Mouse (Mus musculus): ENCODE data around the gene Slc45a3. TPM values are rescaled to one million over a fixed set of nuclear protein-coding genes. Genes with fewer than 3 reads are reported as not detected.

Slc45a3 gene
- total and polyA plus RNA-seq, 2 experiments from 2014 or later: 2.8 to 9.5 TPM

DNA sequence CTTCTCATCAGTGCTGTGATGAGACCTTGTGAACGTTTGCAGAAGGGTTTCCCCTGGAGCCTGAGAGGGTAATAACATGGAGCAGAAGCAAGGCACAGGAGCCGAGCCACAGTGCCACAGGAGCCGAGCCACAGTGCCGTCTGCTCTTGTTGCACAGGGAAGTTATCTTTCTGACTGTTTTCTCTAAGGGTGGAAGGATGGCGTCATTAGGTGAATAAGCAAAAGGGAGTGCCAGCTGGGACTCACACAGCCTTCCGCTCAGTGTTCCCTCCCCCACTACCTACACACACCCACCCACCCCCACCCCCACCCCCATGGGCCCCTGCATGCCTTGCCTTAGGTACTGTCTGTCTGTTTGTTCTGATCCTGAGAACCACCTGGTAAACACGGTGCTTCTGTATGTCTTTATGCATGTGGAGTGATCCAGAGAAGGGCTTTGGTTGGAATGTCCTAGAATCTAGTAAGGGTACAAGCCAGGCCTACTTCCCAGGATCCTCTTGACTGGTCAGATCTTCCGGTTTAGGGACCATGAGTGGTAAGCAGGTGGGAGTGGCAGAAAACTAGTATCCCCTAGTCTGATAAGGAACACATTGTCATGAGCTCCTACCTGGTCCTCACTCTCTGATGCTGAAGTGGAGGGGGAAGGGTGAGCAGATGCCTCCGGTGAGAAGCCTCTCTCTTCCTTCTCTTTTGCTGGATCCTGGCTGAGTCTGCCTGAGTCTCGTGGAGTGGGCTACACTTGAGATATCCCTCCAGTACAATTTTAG is 16.9 kb upstream of the Slc45a3 start:
- 58% methylated on average over 10 of the region's 10 CpGs for WGBS
- DNase-seq (ENCODE audit: low spot score) (peak; percentile 30), ATAC-seq (ENCODE audit: insufficient read depth, low read depth) (no peak)
- no peak overlapping the region for H3K9ac ChIP-seq (replicated peaks; ENCODE audit: low read depth, low read length)
- H3K9me3 ChIP-seq (replicated peaks; ENCODE audit: control insufficient read depth, low read length): no peaks in the 10 kb centered on the region
- no peaks in the 10 kb centered on the region for H3K36me3 ChIP-seq (replicated peaks; ENCODE audit: control insufficient read depth, insufficient read depth, low read length)
- no peaks in the 10 kb centered on the region for H3K27me3 ChIP-seq (ENCODE audit: control insufficient read depth, insufficient read depth, low read length)
- H3K4me3 ChIP-seq (ENCODE audit: low read depth, low read length): no peak overlapping the region
- H3K4me2 ChIP-seq (ENCODE audit: low read depth, low read length): no peak overlapping the region
- TF ChIP-seq EP300 (IDR thresholded peaks at IDR 0.05; ENCODE audit: low read depth) (no peak), CTCF (IDR thresholded peaks at IDR 0.05; ENCODE audit: low read depth) (no peak)
- no peak overlapping the region for H3K27ac ChIP-seq (ENCODE audit: low read depth)
- H3K4me1 ChIP-seq (ENCODE audit: control insufficient read depth, insufficient read depth): no peaks in the 10 kb centered on the region

DNA sequence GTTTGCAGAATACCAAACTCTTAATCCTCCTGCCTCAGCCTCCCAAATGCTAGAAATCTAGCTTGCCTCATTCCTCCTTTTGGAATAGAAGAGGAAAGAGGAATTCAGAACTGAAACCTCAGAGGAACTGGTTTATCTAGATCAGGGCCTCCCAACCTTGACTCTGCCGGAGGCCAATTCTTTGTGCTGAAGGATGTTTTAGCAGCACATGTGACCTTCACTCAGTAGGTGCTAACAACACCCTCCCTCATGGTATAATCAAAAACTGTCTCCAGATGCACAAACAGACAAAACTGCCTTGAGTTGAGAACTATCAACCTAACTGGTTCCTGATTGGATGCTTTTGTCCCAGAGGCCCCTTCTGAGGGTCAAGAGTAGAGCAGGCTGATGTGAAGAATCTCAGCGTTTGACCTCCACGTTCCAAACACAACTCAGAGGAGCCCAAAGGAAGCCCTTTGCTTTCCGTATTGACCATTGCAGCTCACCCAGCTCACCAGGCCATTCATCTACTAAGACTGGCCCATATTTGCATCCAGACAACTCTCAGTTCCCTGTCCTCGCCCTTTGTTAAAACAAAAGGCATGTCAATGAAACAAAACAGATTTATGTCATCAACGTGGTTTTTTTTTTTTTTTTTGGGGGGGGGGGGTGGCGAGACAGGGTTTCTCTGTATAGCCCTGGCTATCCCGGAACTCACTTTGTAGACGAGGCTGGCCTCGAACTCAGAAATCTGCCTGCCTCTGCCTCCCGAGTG is 16.1 kb upstream of the Slc45a3 start:
- TF ChIP-seq EP300 (IDR thresholded peaks at IDR 0.05; ENCODE audit: low read depth) (no peak), CTCF (IDR thresholded peaks at IDR 0.05; ENCODE audit: low read depth) (no peak)
- no peaks in the 10 kb centered on the region for H3K36me3 ChIP-seq (replicated peaks; ENCODE audit: control insufficient read depth, insufficient read depth, low read length)
- no peak overlapping the region for H3K9ac ChIP-seq (replicated peaks; ENCODE audit: low read depth, low read length)
- H3K4me1 ChIP-seq (ENCODE audit: control insufficient read depth, insufficient read depth): no peaks in the 10 kb centered on the region
- ATAC-seq (ENCODE audit: insufficient read depth, low read depth) (no peak), DNase-seq (ENCODE audit: low spot score) (no peak)
- no peak overlapping the region for H3K27ac ChIP-seq (ENCODE audit: low read depth)
- 77% methylated on average over 11 of the region's 11 CpGs for WGBS
- no peak overlapping the region for H3K4me3 ChIP-seq (ENCODE audit: low read depth, low read length)
- H3K27me3 ChIP-seq (ENCODE audit: control insufficient read depth, insufficient read depth, low read length): no peaks in the 10 kb centered on the region
- H3K9me3 ChIP-seq (replicated peaks; ENCODE audit: control insufficient read depth, low read length): no peaks in the 10 kb centered on the region
- no peak overlapping the region for H3K4me2 ChIP-seq (ENCODE audit: low read depth, low read length)

DNA sequence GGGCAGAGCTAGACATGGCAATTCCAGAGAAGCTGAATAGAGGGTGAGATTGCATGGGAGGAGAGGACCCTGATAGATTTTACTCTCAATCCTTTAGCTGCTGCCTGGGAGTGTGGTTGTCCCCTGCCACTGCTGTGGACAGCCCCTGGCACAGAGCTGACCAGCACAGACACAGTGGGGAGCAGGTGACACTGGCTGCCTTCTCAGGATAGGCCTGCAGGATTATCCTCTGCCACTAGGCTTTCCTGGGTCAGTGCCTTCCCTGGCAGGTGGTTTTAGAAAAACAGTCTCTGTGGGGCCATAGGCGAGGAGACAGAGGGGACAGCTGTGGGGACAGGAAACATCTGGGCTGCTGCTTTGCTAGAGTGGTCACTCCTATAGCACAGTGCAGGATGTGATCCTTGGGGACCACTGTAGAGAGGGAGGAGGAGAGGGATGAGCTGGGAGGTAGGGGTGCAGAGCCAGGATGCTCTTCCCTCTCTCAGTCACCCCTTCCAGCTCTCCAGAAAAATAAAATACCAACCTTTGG is 14.7 kb upstream of the Slc45a3 start:
- ATAC-seq (ENCODE audit: insufficient read depth, low read depth): peak; percentile 47
- TF ChIP-seq CTCF (IDR thresholded peaks at IDR 0.05; ENCODE audit: low read depth) (no peak), EP300 (IDR thresholded peaks at IDR 0.05; ENCODE audit: low read depth) (no peak)

DNA sequence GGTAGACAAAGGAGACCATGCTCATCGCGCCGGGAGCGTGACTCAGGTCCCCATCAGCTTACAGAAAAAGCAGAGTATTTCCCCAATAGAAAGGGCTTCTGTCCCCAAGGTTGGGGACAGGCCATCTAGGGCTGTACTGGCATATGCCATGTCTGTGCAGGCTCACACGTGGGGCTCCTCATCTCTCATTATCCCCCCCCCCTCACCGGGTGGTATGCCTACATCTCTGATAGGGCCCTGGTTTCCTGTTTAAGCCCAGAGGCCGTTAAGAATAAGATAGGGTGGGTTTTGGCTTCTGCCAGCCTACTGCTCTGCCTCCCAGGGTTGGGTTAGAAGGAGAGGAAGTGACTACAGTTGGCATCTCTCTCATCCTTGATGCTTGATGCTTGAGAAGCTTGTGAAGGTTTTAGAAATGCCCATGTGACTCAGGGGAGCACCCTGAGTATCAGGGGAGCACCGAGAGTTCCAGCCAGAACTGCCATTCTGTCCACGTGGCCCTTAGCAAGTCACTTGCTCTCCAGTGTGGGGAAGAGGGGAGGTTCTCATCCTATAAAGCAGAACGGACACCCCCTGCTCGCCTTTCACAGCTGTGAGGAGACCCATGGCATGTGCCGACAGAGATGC is 8.4 kb upstream of the Slc45a3 start:
- ATAC-seq (ENCODE audit: insufficient read depth, low read depth): no peak
- 70% methylated on average over 12 of the region's 12 CpGs for WGBS

More for the DNA sequence above, 14.7 kb upstream of the Slc45a3 start:
- H3K4me2 ChIP-seq (ENCODE audit: low read depth, low read length): no peak overlapping the region
- H3K4me3 ChIP-seq (ENCODE audit: low read depth, low read length): no peak overlapping the region
- no peak overlapping the region for H3K9ac ChIP-seq (replicated peaks; ENCODE audit: low read depth, low read length)
- no peak overlapping the region for H3K27ac ChIP-seq (ENCODE audit: low read depth)
- no peaks in the 10 kb centered on the region for H3K9me3 ChIP-seq (replicated peaks; ENCODE audit: control insufficient read depth, low read length)
- H3K4me1 ChIP-seq (ENCODE audit: control insufficient read depth, insufficient read depth): no peaks in the 10 kb centered on the region
- no peaks in the 10 kb centered on the region for H3K36me3 ChIP-seq (replicated peaks; ENCODE audit: control insufficient read depth, insufficient read depth, low read length)
- no peak for DNase-seq (ENCODE audit: low spot score)
- WGBS: 29% methylated on average over 1 of the region's 1 CpGs
- no peaks in the 10 kb centered on the region for H3K27me3 ChIP-seq (ENCODE audit: control insufficient read depth, insufficient read depth, low read length)

DNA sequence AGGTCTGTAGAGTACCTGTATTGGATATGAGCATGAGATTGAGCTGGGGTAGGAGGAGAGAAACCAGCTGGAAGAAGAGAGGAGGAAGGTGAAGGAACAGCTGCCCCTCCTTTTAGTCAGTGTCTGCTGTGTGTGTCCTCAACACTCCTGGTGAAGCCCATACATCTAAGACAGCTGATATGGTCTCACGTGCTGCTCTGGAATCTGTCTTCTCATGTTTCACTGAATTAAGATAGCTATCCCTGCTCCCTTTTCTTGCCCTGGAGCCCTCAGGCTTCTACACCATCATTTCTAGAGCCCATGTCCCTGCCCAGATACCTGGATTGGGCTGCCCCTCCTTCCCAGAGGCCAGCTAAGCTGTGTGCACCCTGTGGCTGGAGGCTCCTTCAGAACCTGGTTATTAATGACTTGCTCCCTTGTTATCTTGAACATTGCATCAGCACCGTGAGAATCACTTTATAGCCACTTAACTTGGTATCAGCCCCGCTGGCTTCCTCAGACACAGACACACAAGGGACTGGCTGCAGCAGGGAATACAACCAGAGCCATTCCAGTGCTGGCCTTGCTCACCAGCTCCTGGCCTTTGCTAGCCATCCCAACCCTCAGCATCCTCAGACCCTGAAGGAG is 7.5 kb upstream of the Slc45a3 start:
- no peaks in the 10 kb centered on the region for H3K9me3 ChIP-seq (replicated peaks; ENCODE audit: control insufficient read depth, low read length)
- peaks cover 10% of the 10 kb centered on the region for H3K27me3 ChIP-seq (ENCODE audit: control insufficient read depth, insufficient read depth, low read length)
- H3K9ac ChIP-seq (replicated peaks; ENCODE audit: low read depth, low read length): no peak overlapping the region
- ATAC-seq (ENCODE audit: insufficient read depth, low read depth) (no peak), DNase-seq (ENCODE audit: low spot score) (no peak)
- H3K4me3 ChIP-seq (ENCODE audit: low read depth, low read length): no peak overlapping the region
- no peak overlapping the region for H3K4me2 ChIP-seq (ENCODE audit: low read depth, low read length)
- H3K27ac ChIP-seq (ENCODE audit: low read depth): no peak overlapping the region
- 31% methylated on average over 3 of the region's 3 CpGs for WGBS
- no peaks in the 10 kb centered on the region for H3K4me1 ChIP-seq (ENCODE audit: control insufficient read depth, insufficient read depth)
- no peak for TF ChIP-seq EP300 (IDR thresholded peaks at IDR 0.05; ENCODE audit: low read depth)
- no peak for TF ChIP-seq CTCF (IDR thresholded peaks at IDR 0.05; ENCODE audit: low read depth)
- no peaks in the 10 kb centered on the region for H3K36me3 ChIP-seq (replicated peaks; ENCODE audit: control insufficient read depth, insufficient read depth, low read length)

More for the DNA sequence above, 8.4 kb upstream of the Slc45a3 start:
- peaks cover 1% of the 10 kb centered on the region; the same call in 1 of the 2 replicates for H3K27me3 ChIP-seq (ENCODE audit: control insufficient read depth, insufficient read depth, low read length)
- no peak for DNase-seq (ENCODE audit: low spot score)
- no peaks in the 10 kb centered on the region for H3K9me3 ChIP-seq (replicated peaks; ENCODE audit: control insufficient read depth, low read length)
- no peaks in the 10 kb centered on the region for H3K4me1 ChIP-seq (ENCODE audit: control insufficient read depth, insufficient read depth)
- H3K4me3 ChIP-seq (ENCODE audit: low read depth, low read length): no peak overlapping the region
- no peak for TF ChIP-seq CTCF (IDR thresholded peaks at IDR 0.05; ENCODE audit: low read depth)
- TF ChIP-seq EP300 (IDR thresholded peaks at IDR 0.05; ENCODE audit: low read depth): no peak
- no peak overlapping the region for H3K4me2 ChIP-seq (ENCODE audit: low read depth, low read length)
- H3K9ac ChIP-seq (replicated peaks; ENCODE audit: low read depth, low read length): no peak overlapping the region
- H3K36me3 ChIP-seq (replicated peaks; ENCODE audit: control insufficient read depth, insufficient read depth, low read length): no peaks in the 10 kb centered on the region
- H3K27ac ChIP-seq (ENCODE audit: low read depth): no peak overlapping the region
